Mouse (Mus musculus) embryonic fibroblast, embryonic 13.5 days (primary cell): ENCODE data around the gene Mmp10.

Experiments used
- CTCF ChIP-seq: IDR thresholded peaks from 2 replicates; pipeline ENCODE4 v1.5.1; 2011; ENCODE audit warnings: mild to moderate bottlenecking, control low read depth, low read length, moderate library complexity, borderline replicate concordance; ENCODE audit not compliant: insufficient read depth
- POLR2A ChIP-seq: IDR thresholded peaks from 2 replicates; pipeline ENCODE4 v1.6.1; 2011; ENCODE audit warnings: low read depth, mild to moderate bottlenecking, control low read depth, low read length, moderate library complexity

GRCm38 (mm10) chr9:7542763-7543162 lies 40.6 kb downstream of the Mmp10 start:
- no peak for TF ChIP-seq POLR2A
- TF ChIP-seq CTCF, result no peak
